Mouse (Mus musculus) thymus, postnatal 10 days (tissue): ENCODE results near the gene Rab13.
A peak's percentile ranks its signal among the peaks of the same experiment; 100 is the strongest.

Experiments
- DNase-seq, 2 experiments: peaks; one replicate each; pipeline ENCODE4 v3.0.0; 2021; ENCODE audit warnings: low spot score in 2 of 2

Rab13 gene

DNA sequence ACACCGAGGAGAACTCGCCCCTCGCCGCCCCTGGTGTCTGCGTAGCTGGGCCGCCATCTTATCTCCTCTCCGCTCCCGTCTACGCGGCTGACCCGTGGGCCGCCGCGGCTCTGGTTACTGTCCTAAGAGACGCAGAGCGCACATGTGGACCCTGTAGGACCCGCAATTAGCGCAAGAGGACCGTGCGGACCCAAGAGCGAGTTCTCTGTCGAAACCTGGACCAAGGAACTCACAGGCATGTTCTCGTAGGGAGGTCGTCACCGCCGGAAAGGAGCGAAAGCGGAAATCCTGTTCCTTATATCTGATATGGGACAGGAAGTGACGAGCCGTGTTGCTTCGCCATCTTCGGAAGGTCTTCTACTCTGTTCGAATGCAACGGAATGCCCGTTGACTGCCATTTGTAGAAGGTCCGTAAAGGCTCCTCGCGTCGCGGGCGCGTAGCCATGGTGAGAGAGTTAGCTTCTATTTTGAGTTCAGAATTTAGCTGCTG lies at the start of gene Rab13, which contains the start of gene Rps27:
Rab13 (plus strand) TSS at position 319 of the 490 bp plus-strand sequence.
Rps27 (minus strand) TSS at position 275 of the 490 bp plus-strand sequence.
- peak; percentile 84 to 86 for DNase-seq

DNA sequence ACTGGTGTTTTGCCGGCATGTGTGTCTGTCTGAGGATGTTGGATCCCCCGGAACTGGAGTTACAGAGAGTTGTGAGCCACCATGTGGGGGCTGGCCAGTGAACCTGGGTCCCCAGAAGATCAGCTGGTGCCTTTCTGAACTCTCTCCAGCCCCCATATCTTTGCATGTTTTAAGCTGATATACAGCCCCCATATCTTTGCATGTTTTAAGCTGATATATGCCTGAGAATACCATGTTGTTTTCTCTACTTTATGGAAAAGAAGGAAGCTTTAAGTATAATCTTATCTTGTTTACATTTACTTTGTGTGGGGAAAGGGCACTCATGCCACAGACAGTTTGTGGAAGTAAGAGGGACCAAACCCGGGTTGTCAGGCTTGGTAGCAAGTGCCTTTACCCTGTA lies 33.9 kb upstream of the Rab13 start:
- DNase-seq: no peak

DNA sequence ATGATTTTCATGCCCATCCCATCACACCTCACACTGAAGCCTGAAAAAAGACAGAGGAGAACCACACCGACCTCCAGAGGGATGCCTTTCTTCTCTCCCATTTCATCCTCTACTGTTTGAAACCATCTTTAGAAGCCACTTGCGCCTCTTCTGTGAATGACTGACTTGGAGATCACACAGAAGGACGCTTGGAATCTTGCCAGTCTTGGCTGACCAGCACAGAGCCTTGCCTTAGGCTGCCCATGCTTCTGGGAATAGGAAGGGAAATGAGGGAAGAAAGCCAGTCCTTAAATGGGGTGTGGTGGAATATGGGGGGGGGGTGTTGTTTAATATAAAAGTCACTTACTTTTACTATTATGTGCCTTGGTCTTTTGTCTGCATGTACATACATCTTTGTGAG lies 29.9 kb upstream of the Rab13 start:
- no peak for DNase-seq

DNA sequence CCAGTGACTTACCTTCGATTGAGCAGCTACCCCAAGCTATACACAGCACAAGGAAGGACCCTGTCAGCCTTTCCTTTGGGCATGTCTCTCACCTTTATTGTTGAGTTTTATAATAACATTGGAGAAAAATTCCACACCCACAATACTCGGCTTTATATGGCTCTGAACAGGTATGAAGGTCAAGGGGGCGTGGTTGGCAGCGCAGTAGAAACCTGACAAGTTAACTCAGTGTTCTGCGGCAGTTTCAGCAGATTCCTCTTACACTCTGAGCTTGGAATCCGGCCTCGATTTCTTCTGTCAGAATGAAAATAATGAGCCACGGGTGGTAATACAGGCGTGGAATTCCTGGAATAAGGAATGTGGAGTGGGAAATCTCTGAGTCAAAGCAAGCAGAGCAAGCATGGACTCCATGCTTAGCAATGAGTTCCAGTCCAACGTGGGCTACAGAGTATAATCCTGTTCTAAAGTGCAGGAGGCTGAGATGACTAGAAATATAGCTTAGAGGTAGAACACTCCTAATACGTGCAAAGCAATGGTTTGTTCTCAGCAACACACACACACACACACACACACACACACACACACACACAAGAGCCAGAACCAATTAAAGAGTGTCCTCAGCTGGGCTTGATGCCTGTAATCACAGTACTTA lies 22.5 kb upstream of the Rab13 start:
- DNase-seq: no peak

DNA sequence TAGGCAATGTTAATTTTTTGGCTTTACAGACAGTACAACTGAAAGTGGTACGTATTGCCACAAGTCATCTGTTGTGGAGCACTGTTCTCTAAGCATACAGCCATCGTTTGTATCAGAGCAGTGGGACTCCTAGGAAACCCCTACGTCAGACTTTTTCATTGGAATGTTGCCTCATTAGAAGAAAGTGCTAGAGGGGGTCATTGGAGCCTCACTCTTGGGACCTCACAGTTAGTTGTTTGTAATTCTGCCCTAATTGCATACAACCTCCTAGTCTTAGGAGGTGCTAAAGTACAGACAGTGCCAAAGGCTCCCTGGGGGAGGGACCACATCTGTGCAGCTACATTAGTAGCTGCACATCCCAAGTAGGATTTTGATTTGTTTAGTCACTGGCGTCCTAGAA lies 18.7 kb upstream of the Rab13 start:
- no peak for DNase-seq

DNA sequence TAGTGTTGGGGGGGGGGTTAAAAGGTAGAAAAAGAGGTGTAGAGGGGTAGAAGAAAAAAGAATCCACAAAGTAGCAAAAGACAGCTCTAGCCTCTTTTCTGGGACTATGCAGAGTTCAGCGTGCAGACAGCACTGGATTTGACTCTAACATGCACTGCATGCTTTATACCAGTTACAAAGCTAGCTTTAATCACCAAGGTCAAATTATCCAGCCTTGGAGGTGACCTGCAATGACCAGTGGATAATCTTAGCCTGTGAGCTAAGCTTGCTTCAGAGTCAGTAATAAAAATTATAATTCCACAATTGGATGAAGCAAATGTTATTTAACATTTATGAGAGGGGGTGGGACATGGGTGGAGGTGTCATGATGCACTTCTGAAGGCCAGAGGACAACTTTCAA lies 17.9 kb upstream of the Rab13 start:
- DNase-seq: no peak

DNA sequence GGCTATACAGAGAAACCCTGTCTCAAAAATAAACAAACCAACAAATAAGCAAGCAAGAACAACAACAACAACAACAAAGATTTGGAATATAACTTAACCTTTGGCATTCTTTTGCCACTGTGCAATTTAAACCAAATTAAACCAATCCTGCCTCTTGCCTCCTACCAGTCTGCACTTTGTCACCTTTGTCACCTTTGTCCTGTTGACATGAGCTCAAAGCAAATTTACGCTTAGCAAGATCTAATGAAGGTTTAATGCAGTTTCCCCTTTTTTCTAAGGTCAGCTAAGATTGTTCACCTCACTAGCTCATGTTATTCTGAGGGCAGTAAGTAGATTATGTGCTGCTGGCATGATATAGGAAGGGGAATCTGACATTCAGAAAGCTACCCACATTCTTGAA lies 15.9 kb upstream of the Rab13 start:
- no peak for DNase-seq

DNA sequence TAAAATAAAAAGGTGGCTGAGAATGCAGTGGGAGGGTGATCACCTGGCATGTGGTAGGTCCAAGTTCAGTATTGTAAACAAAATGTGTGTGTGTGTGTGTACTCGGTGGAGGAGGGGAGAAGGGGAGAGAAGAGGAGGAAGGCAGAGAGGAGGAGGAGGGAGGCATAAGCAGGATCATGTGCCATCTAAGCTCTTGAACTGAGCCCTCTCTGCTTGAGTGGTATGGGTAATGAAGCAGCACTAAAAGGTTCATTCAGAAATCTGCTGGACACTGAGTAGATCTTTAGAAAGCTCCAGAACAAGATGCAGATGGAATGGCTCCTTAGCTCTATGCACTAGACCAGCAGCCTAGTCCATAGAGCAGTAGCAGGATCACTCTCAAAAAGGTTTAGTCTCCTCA lies 10.6 kb upstream of the Rab13 start:
- no peak for DNase-seq

DNA sequence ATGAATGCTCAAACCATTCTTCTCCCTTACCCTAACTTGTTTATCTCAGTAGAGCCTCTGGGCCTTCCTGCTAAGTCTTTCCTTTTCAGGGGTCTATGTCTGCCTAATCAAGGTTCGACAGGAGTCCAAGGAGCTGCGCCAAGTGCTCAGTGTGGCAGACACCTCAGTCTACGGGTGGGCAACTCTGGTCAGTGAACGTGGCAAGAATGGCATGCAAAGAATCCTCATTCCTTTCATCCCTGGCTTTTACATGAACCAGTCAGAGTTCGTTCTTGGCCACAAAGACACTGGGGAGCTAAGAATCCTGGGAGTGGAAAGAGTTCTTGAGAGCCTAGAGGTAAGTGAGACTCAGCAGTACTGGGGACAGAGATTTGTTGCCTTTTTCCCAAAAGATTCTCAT lies 9.9 kb upstream of the Rab13 start:
- no peak for DNase-seq

DNA sequence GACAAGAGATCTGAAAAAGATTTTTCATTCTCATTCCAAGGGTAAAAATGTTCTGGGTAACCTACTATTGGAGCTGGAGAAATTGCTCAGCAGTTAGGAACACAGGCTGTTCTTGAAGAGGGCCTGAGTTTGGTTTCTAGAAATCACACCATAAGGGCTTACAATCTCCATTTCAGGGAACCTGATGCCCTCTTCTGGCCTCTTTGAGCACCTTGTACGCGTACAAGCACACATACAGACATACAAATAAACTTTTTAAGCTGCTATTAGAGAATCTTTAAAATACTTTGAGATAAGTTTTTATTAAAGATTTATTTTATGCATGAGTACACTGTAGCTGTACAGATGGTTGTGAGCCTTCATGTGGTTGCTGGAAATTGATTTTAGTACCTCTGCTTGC lies 8.9 kb upstream of the Rab13 start:
- no peak for DNase-seq

DNA sequence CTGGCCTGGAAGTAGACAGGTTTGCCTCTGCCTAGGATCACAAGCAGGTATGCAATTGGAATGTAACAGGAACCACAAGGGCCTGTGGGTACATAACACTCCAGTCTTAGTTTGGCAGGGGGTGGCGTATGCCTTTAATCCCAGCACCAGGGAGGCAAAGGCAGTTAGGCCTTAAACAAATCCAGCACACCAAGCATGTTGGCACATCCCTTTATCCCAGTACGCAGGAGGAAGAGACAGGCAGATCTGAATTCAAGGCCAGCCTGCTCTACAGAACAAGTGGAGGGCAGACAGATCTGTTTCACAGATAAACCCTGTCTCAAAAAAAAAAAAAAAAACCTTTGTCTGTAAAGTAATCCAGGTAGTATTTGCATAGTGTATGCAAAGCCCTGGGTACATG lies 4.8 kb upstream of the Rab13 start:
- no peak for DNase-seq

DNA sequence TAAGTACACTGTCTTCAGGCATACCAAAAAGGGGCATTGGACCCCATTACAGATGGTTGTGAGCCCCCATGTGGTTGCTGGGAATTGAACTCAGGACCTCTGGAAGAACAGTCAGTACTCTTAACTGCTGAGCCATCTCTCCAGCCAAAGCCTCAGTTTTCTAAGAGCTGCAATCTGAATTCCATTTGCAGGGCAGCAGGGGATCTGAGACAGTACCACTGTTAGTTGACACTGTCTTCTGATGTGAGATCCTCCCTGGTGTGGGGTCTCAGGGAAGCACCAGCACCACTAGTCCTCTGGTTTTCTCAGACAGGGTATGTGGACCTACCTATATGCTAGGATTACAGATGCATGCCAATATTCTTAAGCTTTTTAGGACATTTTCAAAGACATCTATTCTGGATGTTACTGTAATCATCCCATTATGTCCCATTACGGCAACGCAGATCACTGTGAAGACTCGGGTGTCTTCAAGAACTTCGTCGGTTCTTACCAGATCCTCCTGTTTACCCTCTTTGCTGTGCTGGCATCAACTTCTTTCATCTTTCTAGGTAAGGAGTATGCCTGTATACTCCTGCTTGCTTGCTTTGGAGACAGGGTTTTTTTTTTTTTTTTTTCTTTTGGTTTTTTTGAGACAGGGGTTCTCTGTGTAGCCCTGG lies 3.5 kb upstream of the Rab13 start:
- no peak for DNase-seq

DNA sequence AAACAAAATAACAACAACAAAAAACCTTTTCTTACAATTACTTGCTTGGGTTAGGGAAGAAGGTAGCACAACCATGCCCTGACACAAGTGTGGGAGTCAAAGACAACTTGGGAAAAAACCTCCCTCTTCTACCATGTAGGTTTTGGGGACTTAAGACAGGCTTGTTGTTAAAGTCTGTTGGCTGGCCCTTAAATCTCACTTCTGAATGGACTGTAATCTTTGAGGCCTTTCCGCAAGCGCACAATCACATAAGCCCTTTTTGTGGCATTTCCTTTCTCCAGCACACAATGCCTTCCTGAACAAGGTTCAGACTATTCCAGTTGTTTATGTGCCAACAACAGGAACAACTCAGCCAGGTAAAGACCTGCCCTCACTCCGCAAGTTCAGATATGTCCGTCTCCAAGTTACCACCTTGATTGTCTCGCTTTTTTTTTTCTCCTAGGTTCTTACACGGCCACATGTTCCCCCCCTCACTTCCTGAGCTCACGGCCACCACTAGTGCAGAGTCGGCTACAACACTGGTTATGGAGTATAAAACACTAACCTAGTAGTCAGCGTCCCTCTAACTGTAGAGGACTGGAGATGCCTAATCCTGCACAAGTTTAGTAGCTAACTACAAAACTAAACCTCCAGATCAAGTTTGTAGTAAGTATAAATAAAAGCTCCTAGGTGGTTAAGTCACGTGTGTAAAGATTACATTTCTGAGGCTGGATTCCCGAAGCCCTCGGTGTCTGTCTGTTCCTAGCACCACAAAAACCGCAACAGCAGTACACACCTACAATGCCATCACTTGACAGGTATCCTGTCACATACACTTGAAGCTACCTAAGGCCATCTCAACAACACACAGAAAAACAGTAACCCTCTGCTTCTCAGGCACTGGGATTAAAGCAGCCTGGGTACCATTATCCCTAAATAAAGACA lies 1.8 kb upstream of the Rab13 start:
- DNase-seq: no peak

DNA sequence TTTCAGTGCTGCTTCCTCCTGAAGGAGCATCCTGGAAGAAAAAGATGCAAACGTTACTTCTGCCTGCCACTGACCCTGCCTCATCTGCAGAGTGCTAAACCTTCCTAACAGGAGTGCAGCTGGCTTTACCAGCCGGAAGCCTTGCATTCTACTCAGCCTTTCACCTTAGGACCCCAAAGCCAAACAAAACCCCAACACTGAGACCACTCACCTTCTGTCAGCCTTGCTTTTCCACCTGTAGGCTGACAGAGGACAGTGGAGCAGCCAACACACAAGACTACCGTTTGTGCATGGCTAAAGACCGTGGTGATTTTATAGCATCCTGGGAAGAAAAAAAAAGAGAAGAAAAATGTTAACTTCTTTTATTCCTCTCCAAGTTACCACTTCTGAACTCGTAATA lies 772 bp upstream of the Rab13 start:
- DNase-seq: no peak

DNA sequence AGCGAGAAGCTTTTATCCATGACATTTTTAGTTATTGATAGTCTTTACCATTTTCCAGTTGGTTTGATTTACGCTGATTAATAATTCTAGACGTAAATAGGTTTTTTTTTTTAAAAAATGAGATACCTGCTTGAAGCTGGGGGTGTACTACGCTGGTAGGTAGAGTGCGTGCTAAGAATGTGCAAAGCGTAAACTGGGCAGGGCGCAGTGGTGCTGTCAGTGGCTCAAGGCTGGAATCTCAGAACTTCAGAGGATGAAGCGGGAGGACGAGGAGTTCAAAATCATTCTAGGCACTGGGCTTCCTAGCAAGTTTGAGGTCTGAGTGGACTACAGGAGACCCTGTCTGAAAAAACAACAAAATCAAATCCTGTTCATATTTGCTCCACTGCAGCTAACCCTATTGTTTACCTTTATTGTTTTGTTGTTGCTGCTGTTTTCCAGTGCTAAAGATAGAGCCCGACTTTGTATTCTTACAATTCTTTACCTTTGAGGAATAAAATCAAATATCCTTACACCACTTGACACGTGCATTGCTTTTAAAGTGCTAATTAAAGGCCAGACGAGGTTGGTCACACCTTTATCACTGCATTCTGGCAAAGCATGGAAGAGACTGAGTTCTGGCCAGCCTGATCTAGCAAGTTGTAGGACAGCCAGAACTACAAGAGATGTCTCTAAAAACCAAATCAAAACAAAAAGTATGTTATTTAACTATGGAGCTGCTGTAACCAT lies 625 bp downstream of the Rab13 start:
- no peak for DNase-seq

DNA sequence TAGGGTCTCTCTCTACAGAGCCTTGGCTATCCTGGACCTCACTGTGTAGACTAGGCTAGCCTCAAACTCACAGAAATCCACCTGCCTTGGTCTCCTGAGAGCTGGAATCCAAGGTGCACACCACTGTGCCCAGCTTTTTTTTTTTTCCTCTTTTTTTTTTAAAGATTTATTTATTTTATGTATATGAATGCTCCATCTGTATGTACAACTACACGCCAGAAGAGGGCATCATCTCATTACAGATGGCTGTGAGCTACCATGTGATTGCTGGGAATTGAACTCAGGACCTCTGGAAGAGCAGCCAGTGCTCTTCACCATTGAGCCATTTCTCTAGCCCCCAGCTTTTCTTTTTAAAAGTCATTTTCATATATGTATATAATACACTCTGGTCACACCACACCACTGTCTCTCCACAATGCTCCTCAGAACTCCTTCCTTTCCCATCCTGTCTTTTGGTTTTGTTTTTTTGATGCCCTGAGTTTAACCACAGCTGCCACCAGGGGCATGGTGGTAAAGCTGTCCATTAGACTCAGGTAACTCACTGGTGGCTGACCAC lies 2.4 kb downstream of the Rab13 start:
- DNase-seq: no peak

DNA sequence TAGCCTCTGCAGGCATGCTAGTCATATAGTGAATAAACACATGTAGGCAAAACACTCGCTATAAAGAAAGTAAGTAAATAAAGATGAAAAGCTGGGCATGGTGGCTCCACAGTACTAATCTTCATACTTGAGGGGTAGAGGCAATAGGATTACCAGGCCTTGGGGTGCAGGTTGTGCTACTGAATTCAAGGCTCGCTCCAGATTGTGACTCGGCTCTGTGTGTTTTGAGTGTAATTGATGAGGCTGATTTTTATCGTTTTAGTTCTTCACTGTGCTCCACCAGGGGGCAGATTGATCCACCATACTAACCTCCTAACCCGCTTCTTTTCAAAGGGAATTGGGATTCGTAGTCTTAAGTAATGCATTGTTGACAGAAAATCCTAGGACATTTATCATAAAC lies 6.6 kb downstream of the Rab13 start:
- peak in 1 of 2 experiments; percentile 50 for DNase-seq

DNA sequence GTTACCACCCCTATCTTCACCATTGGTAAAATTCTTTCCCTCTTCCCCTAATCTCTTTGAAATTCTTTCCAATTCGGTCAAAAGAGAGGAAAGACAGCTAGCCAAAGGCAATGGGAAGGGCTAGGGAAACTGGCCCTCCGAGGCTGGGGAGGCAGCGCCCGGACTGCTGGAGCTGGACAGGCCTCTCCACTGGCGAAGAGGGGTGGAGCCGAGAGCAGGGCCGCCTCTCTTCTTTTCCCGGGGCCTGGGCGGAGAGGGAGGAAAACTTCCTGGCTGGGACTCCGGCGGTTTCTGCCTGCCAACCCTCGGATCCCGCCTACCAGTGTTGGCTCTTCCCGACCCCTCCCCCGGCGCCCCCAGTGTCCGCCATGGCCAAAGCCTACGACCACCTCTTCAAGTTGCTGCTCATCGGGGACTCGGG lies 7.0 kb downstream of the Rab13 start:
- no peak for DNase-seq

DNA sequence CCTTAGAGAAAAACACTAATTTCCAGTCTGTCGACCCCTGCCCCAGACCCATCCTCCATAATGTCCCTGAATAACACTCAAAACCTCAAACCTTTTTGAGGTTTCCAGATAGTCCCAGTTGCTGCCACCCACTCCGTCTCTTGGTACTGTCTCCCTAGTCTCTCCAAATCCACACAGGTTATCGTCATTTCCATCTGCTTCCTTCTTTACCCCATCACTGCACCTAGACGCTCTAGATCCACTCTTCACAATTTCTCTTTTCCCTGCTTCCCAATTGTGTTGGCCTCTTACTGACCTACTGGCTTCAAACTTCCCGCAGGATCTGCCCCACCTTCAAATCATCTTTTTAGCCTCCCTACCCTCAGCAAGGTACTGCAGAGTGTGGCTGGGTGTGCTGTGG lies 7.6 kb downstream of the Rab13 start:
- no peak for DNase-seq

DNA sequence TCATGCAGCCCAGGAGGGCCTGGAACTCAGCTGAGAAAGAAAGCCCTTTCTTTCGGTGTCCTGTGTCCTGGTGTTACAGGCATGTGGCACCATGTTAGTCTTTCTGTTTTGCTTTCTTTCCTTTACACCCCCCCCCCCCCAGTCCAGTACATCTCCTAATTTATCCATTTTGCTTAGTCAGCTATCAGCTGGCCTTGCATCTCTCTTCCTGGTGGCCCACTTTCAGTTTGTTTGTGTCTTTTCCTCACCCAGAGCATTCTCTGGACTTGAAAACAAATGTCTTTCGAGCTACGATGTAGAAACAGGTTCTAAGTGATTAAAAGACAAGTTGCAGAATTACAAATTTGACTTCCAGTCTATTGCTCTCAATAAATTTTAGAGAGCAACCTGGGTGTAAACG lies 9.0 kb downstream of the Rab13 start:
- DNase-seq: no peak

DNA sequence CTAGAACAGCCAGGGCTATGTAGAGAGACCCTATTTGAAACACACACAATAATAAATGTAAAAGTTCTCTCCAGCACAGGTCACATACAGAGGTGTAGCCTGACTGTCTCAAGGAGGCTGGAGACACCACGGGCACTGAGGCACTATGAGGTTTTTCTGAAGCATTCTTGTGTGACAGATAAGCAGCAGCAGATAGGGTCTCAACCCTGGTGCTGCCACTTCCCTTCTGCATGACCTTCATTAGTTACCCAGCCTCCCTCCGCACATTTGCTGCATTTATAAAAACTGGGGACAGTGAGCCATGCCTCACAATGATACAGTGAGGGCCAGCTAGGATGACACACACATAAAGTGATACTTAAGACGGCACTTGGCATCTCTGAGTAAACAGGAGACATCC lies 9.4 kb downstream of the Rab13 start:
- no peak for DNase-seq

DNA sequence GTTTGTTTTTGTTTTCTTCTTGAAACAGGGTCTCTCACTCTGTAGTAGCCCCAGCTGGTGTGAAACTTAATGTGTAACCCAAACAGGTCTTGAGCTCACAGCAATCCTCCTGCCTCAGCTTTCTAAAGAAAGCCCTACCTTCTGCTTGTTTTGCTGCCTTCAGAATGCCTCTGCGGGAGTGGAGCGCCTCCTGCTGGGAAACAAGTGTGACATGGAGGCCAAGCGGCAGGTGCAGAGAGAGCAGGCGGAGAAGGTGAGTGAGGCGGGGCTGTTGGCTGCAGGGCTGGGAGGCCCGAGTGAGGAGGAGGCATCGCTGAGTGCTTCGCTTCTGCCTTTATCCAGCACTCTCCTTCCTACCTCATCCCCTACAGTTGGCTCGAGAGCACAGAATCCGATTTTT lies 10.8 kb downstream of the Rab13 start:
- DNase-seq: no peak
